Mouse (Mus musculus) liver, embryonic 13.5 days (tissue): Measurements from ENCODE around the gene Lrfn4. TPM values are rescaled to one million over a fixed set of nuclear protein-coding genes. Genes with fewer than 3 reads are reported as not detected.

Experiments
- ATAC-seq: fragments of 200-750 bp; cut with Nextera tagmentation; 2 replicates; pipeline ENCODE4 v1.8.0; 2017; ENCODE audit warnings: low read depth, mild to moderate bottlenecking, moderate number of reproducible peaks, moderate library complexity
- DNase-seq: peaks from one replicate; pipeline ENCODE4 v3.0.0; 2022
- H3K27ac ChIP-seq: fragments of 300-500 bp; sonication (generic); 2 replicates; pipeline ENCODE4 v1.5.1; 2015; ENCODE audit warnings: moderate library complexity, mild to moderate bottlenecking, inconsistent platforms
- H3K27me3 ChIP-seq: fragments of 300-500 bp; sonication (generic); 2 replicates; pipeline ENCODE4 v1.6.1; 2015; ENCODE audit warnings: mild to moderate bottlenecking, inconsistent platforms
- H3K36me3 ChIP-seq: fragments of 300-500 bp; sonication (generic); 2 replicates; pipeline ENCODE4 v1.6.1; 2015; ENCODE audit warnings: mild to moderate bottlenecking, inconsistent platforms
- H3K4me1 ChIP-seq: fragments of 300-500 bp; sonication (generic); replicated peaks from 2 replicates; pipeline ENCODE4 v1.6.1; 2015; ENCODE audit warnings: inconsistent platforms
- H3K4me2 ChIP-seq: fragments of 300-500 bp; sonication (generic); 2 replicates; pipeline ENCODE4 v1.6.1; 2015; ENCODE audit warnings: inconsistent platforms, mild to moderate bottlenecking, moderate library complexity
- H3K4me3 ChIP-seq: fragments of 300-500 bp; sonication (generic); replicated peaks from 2 replicates; pipeline ENCODE4 v1.5.1; 2015; ENCODE audit warnings: mild to moderate bottlenecking, inconsistent platforms
- H3K9ac ChIP-seq: fragments of 300-500 bp; sonication (generic); 2 replicates; pipeline ENCODE4 v1.6.1; 2015; ENCODE audit warnings: mild to moderate bottlenecking, inconsistent platforms
- H3K9me3 ChIP-seq: fragments of 300-500 bp; sonication (generic); replicated peaks from 2 replicates; pipeline ENCODE4 v1.6.1; 2016; ENCODE audit warnings: inconsistent platforms
- WGBS: fragments of 180-500 bp; shearing (Covaris S2); methylation state at CpG from one replicate; pipeline ENCODE4 v1.1.7; 2015; ENCODE audit not compliant: insufficient replicate concordance; 5-methylcytosine and 5-hydroxymethylcytosine counted together
- polyA plus RNA-seq: library from polyadenylated mRNA; unstranded; fragments of >200 nt; fragmentation: Nextera tagmentation; extraction: Ambion mirVana; gene quantifications from 2 replicates; pipeline ENCODE4 v1.2.1, GENCODE M21; 2015

Gene Lrfn4
- 0.43 and 0.59 TPM in 2 replicates for polyA plus RNA-seq

GRCm38 (mm10) chr19:4615151-4616093 is at the start of gene Lrfn4:
TSS of gene Lrfn4 (minus strand) at chr19:4615667.
- H3K4me2 ChIP-seq: peak within 1 kb of the TSS; percentile 89
- WGBS: under 1% methylated on average over 73 of the region's 87 CpGs
- peak within 1 kb of the TSS; percentile 41; the same call in 1 of the 2 replicates for H3K27ac ChIP-seq
- H3K9me3 ChIP-seq: no peaks in the 10 kb centered on the region
- H3K27me3 ChIP-seq: peaks cover 45% of the 10 kb centered on the region
- peak; percentile 90 for ATAC-seq
- peak within 1 kb of the TSS; percentile 69 for H3K4me3 ChIP-seq
- peak within 1 kb of the TSS; percentile 75 for H3K9ac ChIP-seq
- DNase-seq: peak; percentile 74
- H3K4me1 ChIP-seq: peaks cover 31% of the 10 kb centered on the region
- peaks cover 20% of the 10 kb centered on the region for H3K36me3 ChIP-seq

DNA sequence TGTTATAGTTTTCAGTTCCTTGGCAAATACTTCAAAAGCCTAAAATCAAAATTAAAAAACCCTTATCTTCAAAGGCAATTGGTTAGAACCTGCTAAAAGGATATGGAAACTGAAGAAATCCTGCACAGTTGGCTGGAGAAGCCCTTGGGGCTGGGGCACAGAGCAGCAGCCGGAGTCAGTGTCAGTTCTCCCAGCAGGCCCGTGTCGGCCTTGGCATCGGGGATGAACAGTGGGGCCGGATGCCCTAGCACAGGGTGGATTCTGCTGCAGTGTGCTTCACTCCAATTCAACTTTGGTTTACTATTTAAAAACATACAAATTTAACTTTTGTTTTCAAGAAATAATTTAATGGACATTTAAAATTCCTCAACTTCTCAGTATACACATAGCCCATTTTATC is 42.7 kb upstream of the Lrfn4 start:
- DNase-seq (no peak), ATAC-seq (no peak)
- H3K27ac ChIP-seq: no peak overlapping the region
- 76% methylated on average over 5 of the region's 5 CpGs for WGBS
- no peak overlapping the region for H3K9ac ChIP-seq
- H3K4me1 ChIP-seq: no peaks in the 10 kb centered on the region
- no peaks in the 10 kb centered on the region for H3K9me3 ChIP-seq
- no peaks in the 10 kb centered on the region for H3K36me3 ChIP-seq
- H3K4me3 ChIP-seq: no peak overlapping the region
- no peak overlapping the region for H3K4me2 ChIP-seq
- no peaks in the 10 kb centered on the region for H3K27me3 ChIP-seq

- WGBS: 67% methylated on average over 11 of the region's 11 CpGs
- H3K4me3 ChIP-seq: no peak overlapping the region
- no peaks in the 10 kb centered on the region for H3K36me3 ChIP-seq
- no peaks in the 10 kb centered on the region for H3K4me1 ChIP-seq
- peaks cover 6% of the 10 kb centered on the region for H3K27me3 ChIP-seq
- DNase-seq: no peak
- H3K4me2 ChIP-seq: no peak overlapping the region
- no peaks in the 10 kb centered on the region for H3K9me3 ChIP-seq
- H3K9ac ChIP-seq: no peak overlapping the region
- no peak overlapping the region for H3K27ac ChIP-seq
- no peak for ATAC-seq
Observed at GRCm38 (mm10) chr19:4646917-4647492, 31.5 kb upstream of the Lrfn4 start.

DNA sequence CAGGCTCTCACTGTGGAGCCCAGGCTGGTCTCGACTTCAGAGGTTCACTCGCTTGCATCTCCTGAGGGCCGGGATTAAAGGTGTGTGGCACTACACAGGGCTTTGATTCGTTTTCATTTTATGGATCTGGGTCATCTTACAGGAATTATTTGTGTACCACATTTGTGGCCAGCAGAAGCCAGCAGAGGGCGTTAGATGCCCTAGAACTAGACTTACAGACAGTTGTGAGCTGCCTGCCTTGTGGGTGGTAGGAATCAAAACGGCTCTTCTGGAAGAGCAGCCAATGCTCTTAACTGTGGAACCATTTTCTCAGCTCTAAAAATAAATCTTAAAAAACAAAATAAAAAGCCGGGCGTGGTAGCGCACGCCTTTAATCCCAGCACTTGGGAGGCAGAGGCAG is 28.8 kb upstream of the Lrfn4 start:
- Histone ChIP-seq H3K36me3 (no peaks in the 10 kb centered on the region), H3K27me3 (peaks cover 20% of the 10 kb centered on the region), H3K27ac (no peak overlapping the region), H3K9ac (no peak overlapping the region), H3K4me1 (no peaks in the 10 kb centered on the region), H3K9me3 (no peaks in the 10 kb centered on the region), H3K4me2 (no peak overlapping the region), H3K4me3 (no peak overlapping the region)
- ATAC-seq (no peak), DNase-seq (no peak)
- WGBS: 33% methylated on average over 10 of the region's 10 CpGs

DNA sequence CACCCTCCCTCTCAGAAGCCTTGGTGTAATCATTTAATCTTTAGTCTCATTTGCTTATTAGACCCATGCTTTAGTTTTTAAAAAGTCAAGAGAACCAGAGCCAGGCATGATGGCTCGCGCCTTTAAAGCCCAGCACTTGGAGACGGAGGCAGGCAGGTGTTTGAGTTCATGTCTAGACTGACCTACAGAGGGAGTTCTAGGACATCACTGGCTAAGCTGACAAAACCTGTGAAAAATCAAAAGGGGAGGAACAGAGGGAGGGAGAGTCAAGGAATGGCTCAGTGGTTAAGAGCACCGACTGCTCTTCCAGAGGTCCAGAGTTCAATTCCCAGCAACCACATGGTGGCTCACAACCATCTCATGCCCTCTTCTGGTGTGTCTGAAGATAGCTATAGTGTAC is 20.5 kb upstream of the Lrfn4 start:
- Histone ChIP-seq H3K4me1 (no peaks in the 10 kb centered on the region), H3K36me3 (no peaks in the 10 kb centered on the region), H3K4me2 (no peak overlapping the region), H3K27me3 (peaks cover 36% of the 10 kb centered on the region), H3K27ac (no peak overlapping the region), H3K9me3 (no peaks in the 10 kb centered on the region), H3K9ac (no peak overlapping the region), H3K4me3 (no peak overlapping the region)
- no peak for ATAC-seq
- 56% methylated on average over 4 of the region's 4 CpGs for WGBS
- DNase-seq: no peak

DNA sequence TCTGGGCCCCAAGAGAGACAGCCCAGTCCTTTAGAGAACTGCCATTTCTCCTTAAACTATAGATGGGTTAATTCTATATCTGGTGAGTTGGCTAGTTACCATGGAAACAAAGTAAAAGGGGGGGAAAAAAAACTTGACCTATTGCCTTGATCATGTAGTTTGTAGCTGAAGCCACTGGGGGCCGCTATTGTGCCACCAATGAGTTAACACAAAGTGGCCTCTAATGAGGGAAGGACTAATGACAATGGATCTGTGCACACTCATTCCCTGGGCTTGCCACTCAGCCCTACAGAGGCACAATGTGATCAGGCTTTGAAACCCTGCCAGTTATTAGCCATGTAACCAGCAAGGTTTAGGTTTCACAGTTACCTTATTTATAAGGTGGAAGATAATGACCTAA is 13.4 kb upstream of the Lrfn4 start:
- H3K9me3 ChIP-seq: no peaks in the 10 kb centered on the region
- DNase-seq (peak; percentile 39), ATAC-seq (no peak)
- no peak overlapping the region for H3K4me2 ChIP-seq
- H3K9ac ChIP-seq: no peak overlapping the region
- H3K36me3 ChIP-seq: peaks cover 4% of the 10 kb centered on the region
- WGBS: 0% methylated on average over 1 of the region's 1 CpGs
- no peak overlapping the region for H3K27ac ChIP-seq
- H3K4me3 ChIP-seq: no peak overlapping the region
- H3K4me1 ChIP-seq: peaks cover 42% of the 10 kb centered on the region
- H3K27me3 ChIP-seq: peaks cover 6% of the 10 kb centered on the region; the same call in 1 of the 2 replicates

DNA sequence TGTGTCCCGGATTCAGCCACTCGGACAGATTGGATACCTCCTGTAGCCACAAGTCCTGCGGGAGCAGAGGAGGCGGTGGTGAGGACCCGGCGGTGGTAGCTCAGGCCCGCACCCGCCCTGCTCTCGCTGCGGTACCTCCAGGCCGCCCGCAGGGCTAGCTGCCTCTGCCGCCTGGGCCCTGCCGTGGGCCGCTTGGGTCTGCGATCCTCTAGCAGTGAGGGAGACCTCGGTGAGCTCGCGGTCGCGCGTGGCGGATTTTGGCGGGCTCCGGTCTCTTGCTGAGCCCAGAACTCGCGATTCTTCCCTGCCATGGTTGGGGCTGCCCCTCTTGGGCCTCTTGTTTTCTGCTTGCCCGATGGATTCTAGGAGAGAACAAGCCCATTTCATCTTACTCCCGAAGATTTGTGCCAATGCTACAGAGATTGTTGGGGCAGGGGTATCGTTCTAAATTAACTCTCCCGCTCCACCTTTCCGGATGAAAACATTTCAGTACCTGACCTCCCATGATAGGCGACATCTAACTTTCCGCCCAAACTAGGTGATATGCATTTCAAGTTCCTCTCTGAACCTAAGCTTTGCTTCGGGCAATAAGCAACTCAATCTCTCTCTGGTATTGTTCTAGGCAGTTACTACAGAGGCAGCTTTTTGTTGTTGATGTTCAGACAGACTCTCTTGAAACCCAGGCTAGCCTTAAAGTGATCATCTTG is 10.5 kb upstream of the Lrfn4 start:
- Histone ChIP-seq H3K27me3 (no peaks in the 10 kb centered on the region), H3K36me3 (peaks cover 32% of the 10 kb centered on the region), H3K9ac (peak overlapping the region; percentile 97), H3K4me3 (peak overlapping the region; percentile 90), H3K4me2 (peak overlapping the region; percentile 94), H3K4me1 (peaks cover 44% of the 10 kb centered on the region), H3K9me3 (no peaks in the 10 kb centered on the region), H3K27ac (peak overlapping the region; percentile 89)
- ATAC-seq (peak; percentile 71), DNase-seq (no peak)
- under 1% methylated on average over 35 of the region's 35 CpGs for WGBS

- peak within 1 kb of the TSS; percentile 89 for H3K27ac ChIP-seq
- H3K9ac ChIP-seq: peak within 1 kb of the TSS; percentile 97
- DNase-seq (peak; percentile 86), ATAC-seq (peak; percentile 89)
- H3K27me3 ChIP-seq: no peaks in the 10 kb centered on the region
- H3K4me1 ChIP-seq: peaks cover 44% of the 10 kb centered on the region
- H3K4me3 ChIP-seq: peak within 1 kb of the TSS; percentile 90
- peak within 1 kb of the TSS; percentile 94 for H3K4me2 ChIP-seq
- WGBS: under 1% methylated on average over 64 of the region's 64 CpGs
- H3K36me3 ChIP-seq: peaks cover 39% of the 10 kb centered on the region
- H3K9me3 ChIP-seq: no peaks in the 10 kb centered on the region
Observed at GRCm38 (mm10) chr19:4625179-4625828, 9.8 kb upstream of the Lrfn4 start, which contains the start of gene Rce1. TSS of gene Rce1 (minus strand) at chr19:4625641.

- Histone ChIP-seq H3K9ac (peak overlapping the region; percentile 97), H3K4me2 (peak overlapping the region; percentile 94), H3K9me3 (no peaks in the 10 kb centered on the region), H3K4me3 (peak overlapping the region; percentile 90), H3K27me3 (no peaks in the 10 kb centered on the region), H3K36me3 (peaks cover 46% of the 10 kb centered on the region), H3K4me1 (peaks cover 44% of the 10 kb centered on the region), H3K27ac (peak overlapping the region; percentile 89)
- ATAC-seq: no peak; the same call in 1 of the 2 replicates
- DNase-seq: no peak
- WGBS: 30% methylated on average over 4 of the region's 4 CpGs
Observed at GRCm38 (mm10) chr19:4624406-4625178, 9.1 kb upstream of the Lrfn4 start.

- Histone ChIP-seq H3K4me2 (peak overlapping the region; percentile 94), H3K27ac (no peak overlapping the region), H3K27me3 (no peaks in the 10 kb centered on the region), H3K36me3 (peaks cover 50% of the 10 kb centered on the region), H3K9ac (0 out of 2 replicates have a peak overlapping the region, but pooled peaks have one; percentile 97), H3K4me1 (peaks cover 44% of the 10 kb centered on the region), H3K9me3 (no peaks in the 10 kb centered on the region), H3K4me3 (peak overlapping the region; percentile 90)
- 89% methylated on average over 12 of the region's 12 CpGs for WGBS
- ATAC-seq (no peak), DNase-seq (no peak)
Observed at GRCm38 (mm10) chr19:4624006-4624405, 8.5 kb upstream of the Lrfn4 start.
